Mouse (Mus musculus) brain, embryonic 18.5 days (tissue): ENCODE results near the gene Zkscan14.

Experiments used
- DNase-seq: peaks from one replicate; pipeline ENCODE4 v3.0.0-alpha.2; 2012; ENCODE audit warnings: low read depth, low spot score

The Zkscan14 gene

GRCm38 (mm10) chr5:145203936-145204691, 2.4 kb upstream of the Zkscan14 start, which contains the start of gene Zkscan5:
TSS of gene Zkscan5 (plus strand) at chr5:145204562.
- peak; percentile 97 for DNase-seq

DNA sequence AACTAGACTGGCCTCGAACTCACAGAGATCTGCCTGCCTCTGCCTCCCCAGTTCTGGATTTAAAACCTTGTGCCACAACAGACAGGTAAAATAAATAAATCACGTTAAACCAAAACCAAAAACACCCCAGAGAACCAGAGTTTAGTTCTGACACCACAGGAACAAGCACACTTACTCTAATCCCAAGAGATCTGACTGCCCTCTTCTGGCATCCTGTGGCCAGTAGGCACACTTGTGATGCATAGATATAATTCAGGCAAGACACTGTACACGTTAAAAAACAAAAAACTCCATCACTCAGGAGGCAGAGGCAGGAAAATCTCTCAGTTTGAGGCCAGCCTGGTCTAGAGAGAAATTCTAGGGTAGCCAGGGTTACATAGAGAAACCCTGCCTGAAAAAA, 778 bp upstream of the Zkscan14 start:
- DNase-seq = no peak

- no peak for DNase-seq
Observed at GRCm38 (mm10) chr5:145200387-145200786, 1.3 kb downstream of the Zkscan14 start.

GRCm38 (mm10) chr5:145191962-145192361, 9.7 kb downstream of the Zkscan14 start, which contains the start of gene Atp5j2:
TSS of gene Atp5j2 (minus strand) at chr5:145192062.
- no peak for DNase-seq

- DNase-seq = peak; percentile 80
Observed at GRCm38 (mm10) chr5:145190875-145191798, 10.5 kb downstream of the Zkscan14 start.

DNA sequence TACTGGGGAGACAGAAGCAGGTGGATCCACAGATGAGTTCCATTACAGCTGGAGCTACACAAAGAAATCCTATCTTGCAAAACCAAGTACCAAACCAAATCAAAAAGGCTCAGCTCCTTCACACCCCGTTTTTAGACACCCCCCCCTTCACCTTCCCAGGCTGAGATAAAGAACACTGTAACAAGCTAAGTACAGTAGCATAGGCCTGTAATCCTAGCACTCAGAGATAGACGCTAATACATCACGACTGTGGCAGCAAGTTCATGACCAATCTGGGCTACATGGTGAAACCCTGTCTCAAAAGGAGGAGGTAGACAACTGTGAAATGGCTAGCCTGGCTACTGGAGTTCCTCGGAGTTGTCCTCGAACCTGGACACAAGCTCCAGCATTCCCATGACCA, 11.3 kb downstream of the Zkscan14 start:
- DNase-seq = no peak

DNA sequence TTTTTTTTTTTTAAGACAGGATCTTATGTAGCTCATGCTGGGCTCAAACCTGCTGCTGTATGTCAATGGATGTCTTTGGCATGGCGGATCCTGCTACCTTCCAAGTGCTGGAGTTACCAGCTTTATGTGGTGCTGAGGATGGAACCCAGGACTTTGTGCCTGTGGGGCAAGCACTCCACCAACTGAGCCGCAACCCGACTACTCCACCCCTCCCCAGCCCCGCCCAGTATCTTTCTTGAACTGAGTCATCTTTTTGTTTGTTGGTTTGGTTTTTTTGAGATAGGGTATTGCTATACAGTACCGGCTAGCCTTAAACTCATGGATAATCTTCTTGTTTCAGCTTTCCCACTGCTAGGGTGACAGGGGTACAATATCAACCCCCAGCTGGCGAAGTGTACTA, 12.3 kb downstream of the Zkscan14 start:
- DNase-seq = no peak

DNA sequence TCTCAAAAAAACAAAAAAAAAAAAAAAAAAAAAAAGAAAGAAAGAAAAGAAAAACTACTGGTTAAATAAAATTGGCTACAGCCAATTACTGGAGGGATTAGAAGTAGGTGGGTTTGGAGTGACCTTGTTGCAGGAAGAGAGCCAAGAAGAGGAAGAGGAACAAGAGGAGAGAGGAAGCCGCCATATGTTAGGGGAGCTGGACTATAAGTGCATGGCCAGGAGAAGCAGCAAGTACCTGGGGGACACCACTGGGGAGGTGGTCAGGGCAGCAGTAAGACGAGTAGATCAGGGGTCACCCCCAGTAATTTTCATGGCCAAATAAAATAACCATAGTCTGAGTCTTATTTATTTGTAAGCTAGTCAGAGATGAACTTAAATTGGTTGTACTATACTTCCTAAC, 16.4 kb downstream of the Zkscan14 start:
- no peak for DNase-seq

DNA sequence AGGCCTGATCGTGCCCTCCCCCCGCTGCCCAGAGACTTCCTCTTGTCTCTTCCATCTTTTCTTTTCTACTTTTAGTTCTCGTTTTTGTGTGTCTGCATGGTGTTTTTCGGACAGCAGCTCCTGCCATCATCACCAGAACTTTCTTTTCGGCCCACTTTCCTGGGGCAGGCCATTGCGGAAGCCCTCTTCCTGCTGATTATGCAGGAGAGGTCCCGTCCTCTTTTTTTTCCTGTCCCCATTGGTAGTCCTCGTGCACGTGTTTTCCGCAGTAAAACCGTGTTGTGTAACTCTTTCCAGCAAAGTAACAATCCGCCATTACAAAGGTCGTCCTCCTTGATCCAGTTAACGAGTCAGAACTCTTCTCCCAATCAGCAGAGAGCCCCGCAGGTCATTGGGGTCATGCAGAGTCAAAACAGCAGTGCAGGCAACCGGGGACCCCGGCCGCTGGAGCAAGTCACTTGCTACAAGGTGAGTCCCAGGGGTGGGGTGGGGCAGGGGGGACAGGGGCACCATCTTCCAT, 23.1 kb downstream of the Zkscan14 start:
- DNase-seq = no peak

GRCm38 (mm10) chr5:145167306-145167661, 34.4 kb downstream of the Zkscan14 start:
- DNase-seq = no peak

GRCm38 (mm10) chr5:145166536-145167305, 34.9 kb downstream of the Zkscan14 start, which contains the start of the genes Ptcd1 and Cpsf4:
TSS of gene Ptcd1 (minus strand) at chr5:145167108.
TSS of gene Cpsf4 (plus strand) at chr5:145167213.
- peak; percentile 97 for DNase-seq

DNA sequence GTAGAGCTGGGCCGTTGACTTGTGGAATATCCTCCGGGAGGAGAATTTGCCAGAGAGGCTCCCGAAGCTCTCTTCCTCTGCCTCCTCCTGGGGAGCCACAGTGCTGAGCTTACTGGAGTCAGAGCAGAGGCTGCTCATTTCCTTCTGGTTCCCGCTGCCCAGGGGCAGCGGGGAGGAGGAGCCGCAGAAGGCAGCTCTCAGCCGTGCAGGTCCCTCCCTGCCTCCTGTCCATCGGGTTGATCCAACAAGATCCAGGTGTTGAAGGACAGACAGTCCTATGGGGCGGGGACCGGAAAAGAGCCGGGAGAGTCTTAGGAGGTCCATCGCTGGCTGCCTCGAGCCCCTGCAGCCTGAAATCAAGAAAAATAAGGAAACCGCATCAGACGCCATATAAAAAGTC, 36.5 kb downstream of the Zkscan14 start:
- DNase-seq = no peak

DNA sequence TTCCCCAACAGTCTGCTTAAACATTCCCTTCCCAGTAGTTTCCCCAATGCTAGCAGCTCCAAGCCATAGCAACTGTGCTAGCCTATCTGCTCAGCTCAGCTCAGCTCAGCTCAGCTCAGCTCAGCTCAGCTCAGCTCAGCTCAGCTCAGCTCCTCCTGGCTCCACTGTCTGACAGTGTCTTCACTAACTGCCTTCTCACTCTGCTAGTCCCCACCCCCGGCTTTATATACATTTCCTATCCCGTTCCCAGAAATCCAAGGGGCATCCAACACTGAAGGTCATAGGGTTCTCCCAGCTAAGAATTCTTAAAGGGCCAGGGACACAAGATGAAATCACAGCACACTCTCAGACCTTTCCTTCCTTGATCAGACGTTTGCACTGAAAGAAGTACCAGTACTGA, 37.0 kb downstream of the Zkscan14 start:
- no peak for DNase-seq

DNA sequence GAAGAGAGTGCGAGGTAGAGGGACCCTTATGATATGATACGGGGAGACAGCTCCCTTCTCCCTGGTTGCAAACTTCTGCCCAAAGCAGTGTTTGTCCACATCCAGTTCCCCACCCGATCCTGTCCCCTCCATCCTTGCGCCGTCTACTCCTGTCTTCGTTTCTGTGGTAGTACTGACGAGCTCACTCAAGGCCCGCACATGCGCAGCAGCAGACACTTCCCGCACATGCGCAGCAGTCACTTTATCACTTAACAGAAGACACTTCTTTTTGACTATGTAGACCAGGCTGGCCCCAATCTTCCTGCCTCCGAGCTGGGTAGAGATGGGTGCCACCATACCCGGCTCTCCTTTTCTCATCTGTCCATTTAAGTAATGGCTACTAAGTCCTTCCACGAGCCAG, 40.3 kb downstream of the Zkscan14 start:
- no peak for DNase-seq

- DNase-seq = no peak
Observed at GRCm38 (mm10) chr5:145152690-145153089, 49.0 kb downstream of the Zkscan14 start.

- no peak for DNase-seq
Observed at GRCm38 (mm10) chr5:145149294-145149693, 52.4 kb downstream of the Zkscan14 start.

GRCm38 (mm10) chr5:145147748-145148147, 53.9 kb downstream of the Zkscan14 start:
- no peak for DNase-seq
